Mouse (Mus musculus) embryonic facial prominence, embryonic 10.5 days (tissue): ENCODE results near the gene Hoxc10. TPM values are rescaled to one million over a fixed set of nuclear protein-coding genes. Genes with fewer than 3 reads are reported as not detected.

Source experiments
- DNase-seq: peaks from one replicate; pipeline ENCODE4 v3.0.0-alpha.2; 2017; ENCODE audit warnings: low spot score
- H3K27ac ChIP-seq: fragments of 300-500 bp; sonication (generic); replicated peaks from 2 replicates; pipeline ENCODE4 v1.5.1; 2016; ENCODE audit warnings: mild to moderate bottlenecking
- H3K27me3 ChIP-seq: fragments of 300-500 bp; sonication (generic); replicated peaks from 2 replicates; pipeline ENCODE4 v1.6.1; 2016; ENCODE audit warnings: low read depth, mild to moderate bottlenecking; ENCODE audit not compliant: poor library complexity, severe bottlenecking
- H3K36me3 ChIP-seq: fragments of 300-500 bp; sonication (generic); replicated peaks from 2 replicates; pipeline ENCODE4 v1.6.1; 2016; ENCODE audit warnings: mild to moderate bottlenecking, moderate library complexity
- H3K4me1 ChIP-seq: fragments of 300-500 bp; sonication (generic); 2 replicates; pipeline ENCODE4 v1.6.1; 2016
- H3K4me3 ChIP-seq: fragments of 300-500 bp; sonication (generic); 2 replicates; pipeline ENCODE4 v1.5.1; 2016; ENCODE audit warnings: mild to moderate bottlenecking, moderate library complexity
- H3K9me3 ChIP-seq: fragments of 300-500 bp; sonication (generic); 2 replicates; pipeline ENCODE4 v1.6.1; 2016; ENCODE audit warnings: mild to moderate bottlenecking
- WGBS: fragments of 180-500 bp; shearing (Covaris S2); methylation state at CpG from one replicate; pipeline ENCODE4 v1.1.7; 2016; 5-methylcytosine and 5-hydroxymethylcytosine counted together
- polyA plus RNA-seq: library from polyadenylated mRNA; unstranded; fragments of >200 nt; fragmentation: Nextera tagmentation; extraction: Ambion mirVana; gene quantifications from 2 replicates; pipeline ENCODE4 v1.2.1, GENCODE M21; 2016

The Hoxc10 gene
- polyA plus RNA-seq, 1 experiment from 2014 or later = not detected

GRCm38 (mm10) chr15:102988078-102988477 is 21.5 kb downstream of the Hoxc10 start:
- H3K4me3 ChIP-seq = no peak overlapping the region
- WGBS = 9% methylated on average over 5 of the region's 5 CpGs
- no peak overlapping the region for H3K27ac ChIP-seq
- H3K27me3 ChIP-seq = peaks cover 100% of the 10 kb centered on the region
- no peaks in the 10 kb centered on the region for H3K36me3 ChIP-seq
- no peaks in the 10 kb centered on the region for H3K9me3 ChIP-seq
- DNase-seq = no peak
- peaks cover 3% of the 10 kb centered on the region; the same call in 1 of the 2 replicates for H3K4me1 ChIP-seq

- H3K27ac ChIP-seq = no peak within 1 kb of the TSS
- 1% methylated on average over 69 of the region's 69 CpGs for WGBS
- DNase-seq = no peak
- no peaks in the 10 kb centered on the region for H3K9me3 ChIP-seq
- no peak within 1 kb of the TSS for H3K4me3 ChIP-seq
- peaks cover 3% of the 10 kb centered on the region; the same call in 1 of the 2 replicates for H3K4me1 ChIP-seq
- H3K36me3 ChIP-seq = no peaks in the 10 kb centered on the region
- H3K27me3 ChIP-seq = peaks cover 100% of the 10 kb centered on the region
These were observed 24.1 kb downstream of the Hoxc10 start, which contains the start of gene Hoxc8 for GRCm38 (mm10) chr15:102990461-102991397. TSS of gene Hoxc8 (plus strand) at chr15:102990607.

GRCm38 (mm10) chr15:102991782-102992181 is 25.2 kb downstream of the Hoxc10 start:
- Histone ChIP-seq H3K27me3 (peaks cover 100% of the 10 kb centered on the region), H3K4me1 (peaks cover 3% of the 10 kb centered on the region; the same call in 1 of the 2 replicates), H3K36me3 (no peaks in the 10 kb centered on the region), H3K27ac (no peak overlapping the region), H3K4me3 (no peak overlapping the region), H3K9me3 (no peaks in the 10 kb centered on the region)
- DNase-seq = no peak
- WGBS = 3% methylated on average over 7 of the region's 7 CpGs

GRCm38 (mm10) chr15:102992206-102992605 is 25.6 kb downstream of the Hoxc10 start:
- H3K4me3 ChIP-seq = no peak overlapping the region
- peaks cover 3% of the 10 kb centered on the region; the same call in 1 of the 2 replicates for H3K4me1 ChIP-seq
- WGBS = under 1% methylated on average over 11 of the region's 11 CpGs

GRCm38 (mm10) chr15:102992863-102993262 is 26.3 kb downstream of the Hoxc10 start:
- Histone ChIP-seq H3K27me3 (peaks cover 100% of the 10 kb centered on the region), H3K4me1 (peaks cover 3% of the 10 kb centered on the region; the same call in 1 of the 2 replicates), H3K9me3 (no peaks in the 10 kb centered on the region), H3K27ac (no peak overlapping the region), H3K4me3 (no peak overlapping the region), H3K36me3 (no peaks in the 10 kb centered on the region)
- under 1% methylated on average over 3 of the region's 3 CpGs for WGBS
- no peak for DNase-seq

More at GRCm38 (mm10) chr15:102992206-102992605, 25.6 kb downstream of the Hoxc10 start:
- no peak for DNase-seq
- H3K27ac ChIP-seq = no peak overlapping the region
- no peaks in the 10 kb centered on the region for H3K9me3 ChIP-seq
- no peaks in the 10 kb centered on the region for H3K36me3 ChIP-seq
- H3K27me3 ChIP-seq = peaks cover 100% of the 10 kb centered on the region

GRCm38 (mm10) chr15:102996548-102996947 is 30.0 kb downstream of the Hoxc10 start:
- no peak for DNase-seq
- H3K36me3 ChIP-seq = no peaks in the 10 kb centered on the region
- H3K9me3 ChIP-seq = no peaks in the 10 kb centered on the region
- peaks cover 100% of the 10 kb centered on the region for H3K27me3 ChIP-seq
- H3K4me3 ChIP-seq = no peak overlapping the region
- 2% methylated on average over 9 of the region's 9 CpGs for WGBS
- H3K27ac ChIP-seq = no peak overlapping the region
- peaks cover 19% of the 10 kb centered on the region for H3K4me1 ChIP-seq

GRCm38 (mm10) chr15:102997431-102997830 is 30.8 kb downstream of the Hoxc10 start:
- DNase-seq = no peak
- Histone ChIP-seq H3K4me1 (peaks cover 19% of the 10 kb centered on the region), H3K4me3 (no peak overlapping the region), H3K27me3 (peaks cover 100% of the 10 kb centered on the region), H3K36me3 (no peaks in the 10 kb centered on the region), H3K27ac (no peak overlapping the region), H3K9me3 (no peaks in the 10 kb centered on the region)
- WGBS = under 1% methylated on average over 3 of the region's 3 CpGs

GRCm38 (mm10) chr15:102997939-102998355 is 31.4 kb downstream of the Hoxc10 start, which contains the start of gene Hoxc6:
TSS of gene Hoxc6 (plus strand) at chr15:102998257.
- Histone ChIP-seq H3K27ac (no peak within 1 kb of the TSS), H3K9me3 (no peaks in the 10 kb centered on the region), H3K4me1 (peaks cover 19% of the 10 kb centered on the region), H3K36me3 (no peaks in the 10 kb centered on the region), H3K27me3 (peaks cover 100% of the 10 kb centered on the region), H3K4me3 (peak within 1 kb of the TSS; percentile 54)
- DNase-seq = no peak
- WGBS = 1% methylated on average over 19 of the region's 19 CpGs

GRCm38 (mm10) chr15:102998608-102999182 is 32.1 kb downstream of the Hoxc10 start:
- no peaks in the 10 kb centered on the region for H3K9me3 ChIP-seq
- no peak overlapping the region for H3K27ac ChIP-seq
- no peaks in the 10 kb centered on the region for H3K36me3 ChIP-seq
- peak overlapping the region; percentile 54 for H3K4me3 ChIP-seq
- H3K4me1 ChIP-seq = peaks cover 19% of the 10 kb centered on the region
- peaks cover 100% of the 10 kb centered on the region for H3K27me3 ChIP-seq
- under 1% methylated on average over 19 of the region's 19 CpGs for WGBS
- no peak for DNase-seq

GRCm38 (mm10) chr15:102999183-102999831 is 32.7 kb downstream of the Hoxc10 start:
- Histone ChIP-seq H3K4me3 (peak overlapping the region; percentile 54), H3K27me3 (peaks cover 100% of the 10 kb centered on the region), H3K4me1 (peaks cover 19% of the 10 kb centered on the region), H3K36me3 (no peaks in the 10 kb centered on the region), H3K27ac (no peak overlapping the region), H3K9me3 (no peaks in the 10 kb centered on the region)
- WGBS = under 1% methylated on average over 33 of the region's 33 CpGs
- peak; percentile 72 for DNase-seq

GRCm38 (mm10) chr15:102999955-103000354 is 33.4 kb downstream of the Hoxc10 start:
- H3K4me3 ChIP-seq = no peak overlapping the region
- H3K4me1 ChIP-seq = peaks cover 19% of the 10 kb centered on the region
- no peaks in the 10 kb centered on the region for H3K36me3 ChIP-seq
- H3K27ac ChIP-seq = no peak overlapping the region
- peak; percentile 32 for DNase-seq
- H3K9me3 ChIP-seq = no peaks in the 10 kb centered on the region
- WGBS = 1% methylated on average over 11 of the region's 11 CpGs
- H3K27me3 ChIP-seq = peaks cover 100% of the 10 kb centered on the region

- under 1% methylated on average over 24 of the region's 24 CpGs for WGBS
- Histone ChIP-seq H3K27me3 (peaks cover 100% of the 10 kb centered on the region), H3K36me3 (no peaks in the 10 kb centered on the region), H3K4me3 (no peak overlapping the region), H3K9me3 (no peaks in the 10 kb centered on the region), H3K27ac (no peak overlapping the region), H3K4me1 (peaks cover 19% of the 10 kb centered on the region)
- peak; percentile 53 for DNase-seq
These were observed 33.9 kb downstream of the Hoxc10 start for GRCm38 (mm10) chr15:103000501-103000901.
